Mouse (Mus musculus): ENCODE results near the gene Cerk.
"Not testable (repeated sequence)": the region's sequence is repeated elsewhere in the genome, so short reads cannot be mapped to it uniquely, and the experiment has no call there.

Gene Cerk

DNA sequence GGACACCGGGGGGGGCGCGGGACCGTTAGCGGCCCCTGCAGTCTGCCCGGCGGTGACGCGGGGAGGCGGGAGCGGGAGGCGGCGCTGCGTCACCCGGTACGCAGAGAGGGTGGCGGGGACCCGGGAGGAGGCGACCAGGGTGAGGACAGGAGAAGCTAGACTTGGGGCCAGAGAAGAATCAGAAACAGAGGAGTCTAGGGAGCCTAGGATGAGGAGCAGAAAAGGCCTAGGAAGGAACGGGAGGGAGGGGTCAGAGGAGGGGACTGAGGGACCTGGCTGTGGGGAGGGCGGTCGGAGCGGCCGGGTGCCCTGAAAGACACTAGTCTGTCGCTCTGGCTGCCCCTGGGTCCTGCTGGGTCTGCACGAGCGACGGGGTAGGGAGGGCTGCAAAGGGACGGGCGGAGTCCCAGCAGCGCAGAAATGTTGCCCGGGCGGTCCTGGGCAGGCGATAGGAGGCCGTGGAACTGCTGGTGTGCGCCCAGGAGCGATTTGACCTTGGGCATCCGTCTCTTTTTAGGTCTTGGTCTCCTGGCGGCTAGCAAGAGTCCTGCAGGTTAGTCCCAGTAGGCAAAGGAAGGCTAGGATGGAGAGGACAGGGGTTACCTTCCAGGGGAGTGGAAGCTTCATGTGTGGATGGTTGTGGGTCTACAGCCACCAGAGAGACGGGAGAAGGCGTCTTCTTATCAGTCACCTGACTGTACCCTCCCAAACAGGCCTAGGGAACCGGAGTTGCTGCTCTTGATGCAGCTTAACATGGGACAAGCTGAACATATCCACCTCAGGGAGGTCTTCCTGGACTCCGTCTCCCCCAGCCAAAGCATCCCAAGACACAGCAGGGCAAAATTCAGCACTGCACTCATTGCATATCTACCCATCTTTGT, at the start of gene Cerk:
Gene Cerk (minus strand): TSS at position 453 of the 881 bp plus-strand sequence.
- DNase-seq, result peak; percentile 87

DNA sequence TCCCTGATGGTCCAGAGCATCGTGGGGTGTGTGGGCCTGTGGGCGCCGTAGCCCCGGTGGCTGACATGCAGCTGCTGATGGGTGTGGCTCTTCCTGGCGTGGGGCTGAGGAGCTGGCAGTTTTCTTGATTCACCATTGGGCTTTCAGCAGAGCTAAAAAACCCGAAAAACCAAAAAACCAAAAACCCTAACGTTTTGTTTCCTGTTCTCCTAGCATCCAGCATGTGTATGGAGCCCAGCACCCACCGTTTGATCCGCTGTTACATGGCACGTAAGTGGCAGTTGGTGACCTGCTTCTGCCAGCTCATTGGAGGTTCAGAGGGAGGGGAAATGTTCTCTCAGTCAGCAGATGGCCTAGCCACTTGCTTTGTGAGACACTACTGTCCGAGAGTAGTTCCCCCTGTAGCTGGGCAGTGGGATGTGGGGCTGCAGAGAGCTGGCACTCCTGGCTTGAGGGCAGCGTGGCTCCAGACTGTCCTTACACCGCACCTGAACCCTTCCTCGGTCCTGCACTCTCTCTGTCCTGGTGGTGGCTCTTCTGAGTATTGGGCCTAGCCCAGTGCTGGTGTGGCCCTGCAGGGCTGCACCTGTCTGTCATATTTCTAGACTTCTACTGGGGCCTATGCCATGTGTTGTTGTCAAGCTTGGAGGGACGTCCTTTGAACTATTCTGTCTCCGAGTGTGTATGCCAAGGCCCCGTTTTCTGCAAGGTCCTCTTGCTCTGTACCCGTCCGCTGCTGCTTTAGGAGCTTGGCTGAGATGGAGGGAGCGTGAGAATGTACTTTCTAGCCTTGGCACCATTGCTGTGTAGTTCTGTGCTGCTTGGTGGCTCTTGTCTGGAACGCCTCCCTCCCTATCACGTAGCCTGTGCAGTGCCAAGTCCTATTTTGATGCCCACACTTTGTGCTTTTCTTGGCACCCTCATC, 48.8 kb upstream of the Cerk start:
- DNase-seq, result peak; percentile 67

DNA sequence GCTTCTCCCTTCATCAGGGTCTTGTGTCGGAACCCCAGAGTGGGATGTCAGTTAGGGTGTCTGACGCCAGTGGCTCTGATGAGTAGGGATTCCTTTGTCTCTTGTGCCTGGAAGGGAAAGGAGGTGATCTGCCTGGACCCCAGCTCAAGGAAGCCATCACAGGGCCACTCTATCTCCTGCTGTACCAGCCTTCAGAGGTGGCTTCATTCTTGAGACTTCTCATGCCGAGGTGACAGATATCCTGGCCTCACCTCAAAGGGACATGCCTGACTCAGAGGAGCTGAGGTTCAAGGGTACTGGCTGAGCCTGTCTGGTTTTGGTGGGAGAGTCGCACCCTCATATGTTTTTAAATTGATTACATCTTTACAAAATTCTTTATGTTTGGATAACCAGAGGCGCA, 48.1 kb upstream of the Cerk start:
- peak; percentile 33 for DNase-seq

DNA sequence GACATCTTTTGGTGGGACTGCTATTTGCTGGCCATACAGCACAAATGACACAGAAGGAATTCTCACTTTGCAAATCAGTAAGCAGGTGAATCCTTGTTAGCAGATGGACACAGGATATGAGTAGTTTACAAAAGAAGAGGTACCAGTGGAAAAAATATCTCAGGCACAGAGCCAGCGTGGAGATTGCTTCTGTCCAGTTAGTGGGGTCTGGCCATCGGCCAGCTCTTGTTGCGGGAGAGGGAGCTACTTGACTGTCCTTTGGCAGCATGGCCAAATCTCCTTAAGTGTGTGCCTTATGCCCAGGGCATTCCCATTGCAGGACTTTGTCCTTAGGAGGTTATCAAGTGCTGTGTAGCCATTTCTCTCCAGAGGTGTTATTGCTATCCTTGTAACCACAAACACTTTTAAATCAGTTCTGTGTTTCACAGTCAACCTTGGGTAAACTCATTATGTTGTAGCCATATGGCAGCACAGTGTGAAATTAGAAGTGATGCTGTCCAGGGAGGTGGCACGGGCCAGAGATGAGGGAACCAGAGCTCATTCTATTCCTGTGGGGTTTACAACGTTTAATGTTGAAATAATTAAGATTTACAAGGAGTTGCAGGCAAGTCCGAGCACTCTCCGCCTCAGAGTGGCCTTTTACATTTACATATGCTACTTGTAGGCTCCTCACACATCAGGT, 46.0 kb upstream of the Cerk start:
- no peak for DNase-seq

DNA sequence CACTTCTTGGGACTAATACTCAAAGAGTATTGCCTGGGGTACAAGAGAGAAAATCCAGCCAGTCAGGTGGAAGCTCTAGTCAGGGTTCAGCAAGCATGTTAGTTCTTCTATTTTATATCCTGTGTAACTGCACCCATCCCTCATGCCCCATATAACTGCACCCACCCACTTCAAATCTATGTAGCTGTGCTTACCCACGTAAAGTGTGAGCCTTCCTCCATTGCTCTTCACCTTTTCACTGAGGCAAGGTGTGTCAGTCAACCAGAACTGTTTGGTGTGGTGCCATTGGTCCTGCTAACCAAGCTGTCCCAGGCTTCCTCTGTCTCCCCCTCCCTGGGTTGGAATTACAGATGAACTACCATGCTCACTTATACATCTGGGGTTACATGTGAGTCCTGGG, 45.2 kb upstream of the Cerk start:
- no peak for DNase-seq

DNA sequence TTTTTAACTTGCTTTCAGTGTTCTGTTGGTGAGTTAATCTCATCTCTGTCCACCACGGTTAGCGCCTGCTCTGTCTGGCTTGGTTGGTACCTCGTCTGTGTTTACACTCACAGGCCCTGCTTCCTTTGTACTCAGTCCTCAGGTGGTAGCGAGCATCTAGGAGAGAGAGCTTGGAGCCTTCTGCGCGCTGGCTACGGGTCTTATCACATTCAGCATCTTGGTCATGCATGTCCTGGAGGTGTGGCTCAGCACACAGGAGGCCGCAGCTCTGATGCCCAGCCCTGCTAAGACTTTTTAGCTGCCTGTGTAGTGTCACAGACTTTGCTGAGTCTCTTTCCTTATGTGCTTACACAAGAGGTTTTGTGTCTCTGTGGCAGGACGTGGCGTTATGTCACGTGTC, 43.7 kb upstream of the Cerk start:
- DNase-seq, result no peak

DNA sequence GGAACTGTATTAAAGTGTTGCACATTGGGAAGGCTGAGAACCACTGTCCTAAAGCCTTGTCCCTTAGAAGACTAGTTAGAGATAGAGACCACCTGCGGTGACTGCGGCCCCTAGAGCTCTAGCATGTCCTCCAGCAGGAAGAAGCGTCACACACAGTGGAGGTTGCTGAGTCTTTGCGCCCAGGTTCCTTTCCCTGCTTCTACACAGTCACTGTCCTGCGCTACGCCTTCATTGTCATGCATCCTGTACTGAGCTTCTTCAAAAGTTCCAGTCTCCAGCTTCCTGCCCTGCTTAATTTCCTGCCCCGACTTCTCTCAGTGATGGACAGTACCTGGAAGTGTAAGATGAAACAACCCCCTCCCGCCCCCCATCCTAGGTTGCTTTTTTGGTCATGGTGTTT, 43.1 kb upstream of the Cerk start:
- DNase-seq, result no peak

DNA sequence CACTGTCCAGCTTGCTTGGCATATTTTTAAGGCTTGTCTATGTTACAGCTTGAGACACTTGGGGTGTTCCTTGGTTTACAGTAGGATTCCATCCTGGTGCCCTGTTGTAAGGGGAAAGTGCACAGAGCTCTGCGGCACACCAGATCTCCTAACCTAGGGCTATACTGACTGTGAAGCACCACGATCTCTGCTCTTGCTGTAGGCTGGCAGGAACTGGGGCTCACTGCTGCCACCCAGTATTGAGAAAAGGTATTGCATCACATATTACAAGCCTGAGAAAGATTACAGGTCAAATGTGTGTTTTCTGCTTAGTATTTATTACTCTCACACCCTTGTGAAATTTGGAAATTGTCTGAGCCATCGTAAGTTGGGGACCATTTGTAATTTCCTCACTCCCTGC, 42.2 kb upstream of the Cerk start:
- DNase-seq, result peak; percentile 73

DNA sequence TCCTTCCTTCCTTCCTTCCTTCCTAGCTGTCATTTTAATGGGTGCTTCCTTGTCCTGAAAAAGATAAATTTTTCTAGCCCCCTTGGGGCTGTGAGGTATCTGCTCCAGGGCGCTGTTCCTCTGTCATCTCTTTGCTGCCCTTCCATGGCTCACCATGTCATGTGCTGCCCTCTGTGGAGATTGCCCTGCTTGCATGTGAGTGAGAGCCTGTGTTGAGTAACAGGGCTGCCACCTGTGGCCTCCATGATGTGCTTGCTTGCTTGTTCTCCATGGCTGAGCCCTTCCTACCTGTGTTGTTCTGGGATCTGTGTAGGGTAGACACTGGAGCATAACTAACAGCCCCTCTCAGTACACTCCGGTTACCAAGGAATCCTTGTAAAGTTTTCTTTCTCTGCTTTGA, 41.0 kb upstream of the Cerk start:
- peak; percentile 56 for DNase-seq

DNA sequence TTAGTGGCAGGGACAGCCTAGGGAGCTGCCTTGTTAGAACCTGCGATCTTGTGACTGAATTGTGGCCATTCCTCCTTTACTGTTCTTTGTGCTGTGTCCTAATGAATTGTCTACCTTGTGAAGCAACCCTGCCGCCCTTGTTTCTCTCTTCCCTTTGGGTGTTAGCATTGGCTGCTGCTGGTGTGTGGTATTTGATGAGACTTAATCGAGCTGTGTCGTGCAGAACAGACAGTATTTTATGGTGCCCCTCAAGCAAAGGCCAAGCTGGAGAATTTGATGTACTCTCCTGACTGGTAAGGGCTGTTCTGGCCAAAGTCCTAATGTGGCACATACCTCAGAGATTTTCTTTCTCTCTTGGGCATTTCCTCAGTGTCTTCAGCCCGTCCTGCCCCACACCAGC, 40.3 kb upstream of the Cerk start:
- no peak for DNase-seq

DNA sequence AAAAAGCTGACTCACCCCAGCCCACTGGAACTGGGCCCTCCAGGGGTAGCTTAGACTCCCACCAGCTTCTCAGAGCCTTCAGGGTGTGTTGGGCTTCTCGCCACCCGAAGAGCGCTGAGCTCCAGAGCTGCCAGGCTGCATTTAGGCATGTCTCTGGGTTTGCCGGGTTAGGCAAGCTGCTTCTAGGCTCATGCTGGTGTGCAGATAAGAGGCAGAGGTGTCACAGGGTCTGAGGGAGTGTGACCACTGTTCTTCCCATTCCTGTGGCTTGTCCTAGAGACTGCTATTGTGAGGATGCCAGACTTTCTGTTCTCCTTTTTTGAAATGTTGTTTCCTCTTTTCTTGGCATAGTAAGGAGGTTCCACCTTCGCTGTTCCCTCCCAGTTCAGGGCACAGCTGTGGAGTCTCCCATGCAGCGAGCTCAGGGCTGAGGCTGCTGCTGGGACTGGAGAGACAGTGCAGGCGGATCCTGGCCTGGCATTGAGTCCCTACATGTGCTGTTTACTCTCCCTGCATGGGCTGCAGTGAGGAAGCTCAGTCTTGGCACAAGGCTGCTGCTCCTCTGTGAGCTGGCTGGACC, 39.1 kb upstream of the Cerk start:
- DNase-seq, result peak; percentile 8

DNA sequence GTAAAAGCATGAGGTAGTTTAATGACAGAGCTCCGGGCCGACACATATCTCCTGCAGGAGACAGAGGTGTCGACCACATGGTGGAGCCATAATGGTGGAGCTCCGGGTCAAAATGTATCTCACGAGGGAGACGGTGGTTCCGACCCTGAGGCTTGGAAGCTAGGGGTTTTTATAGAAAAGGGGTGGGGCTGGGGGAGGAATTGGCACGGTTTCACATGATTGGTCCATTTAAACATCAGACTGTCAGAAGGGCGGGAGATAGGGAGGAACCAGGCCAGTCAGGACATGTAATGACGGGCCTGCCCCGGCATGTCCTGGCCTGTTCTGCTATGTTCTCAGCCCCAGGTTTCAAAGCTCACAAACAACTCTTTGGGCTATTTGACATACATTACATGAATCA, 36.0 kb upstream of the Cerk start:
- not testable (repeated sequence) for DNase-seq

DNA sequence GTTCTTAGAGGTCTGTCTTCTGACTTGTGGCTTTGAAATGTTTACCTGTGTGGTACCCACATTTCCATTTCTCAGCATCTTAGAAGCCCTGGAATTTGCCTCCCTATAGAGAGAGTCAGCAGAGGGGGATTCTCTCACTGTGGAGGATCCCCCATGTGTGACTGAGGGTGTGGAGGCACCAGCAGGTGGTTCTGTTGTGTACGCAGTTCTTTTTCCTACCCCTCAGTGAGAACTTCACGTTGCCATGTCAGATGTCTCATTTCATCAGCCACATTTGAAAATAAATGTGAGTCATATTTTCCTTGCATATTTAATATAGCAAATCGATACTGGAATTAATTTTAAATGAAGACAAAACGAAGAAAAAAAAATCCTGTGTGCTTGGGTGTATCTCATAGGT, 35.4 kb upstream of the Cerk start:
- no peak for DNase-seq

DNA sequence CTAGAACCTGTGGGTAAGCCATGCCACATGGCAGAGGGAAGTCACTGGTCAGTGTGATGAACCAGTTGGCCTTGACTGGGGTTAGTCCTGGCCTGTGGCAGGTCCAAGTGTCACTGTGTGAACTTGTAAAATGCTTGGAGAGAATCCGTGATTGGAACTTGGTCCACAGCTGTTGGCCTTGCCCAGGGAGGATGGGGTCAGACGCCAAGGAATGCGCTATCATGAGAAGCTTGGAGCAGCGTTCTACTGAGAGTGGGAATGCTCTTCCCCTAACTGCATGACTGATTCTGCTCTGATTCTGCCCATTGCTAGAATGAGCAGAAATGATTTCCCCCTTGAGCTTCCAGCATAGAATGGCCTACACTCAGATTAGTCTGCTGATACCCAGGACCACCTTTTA, 34.8 kb upstream of the Cerk start:
- DNase-seq, result no peak

DNA sequence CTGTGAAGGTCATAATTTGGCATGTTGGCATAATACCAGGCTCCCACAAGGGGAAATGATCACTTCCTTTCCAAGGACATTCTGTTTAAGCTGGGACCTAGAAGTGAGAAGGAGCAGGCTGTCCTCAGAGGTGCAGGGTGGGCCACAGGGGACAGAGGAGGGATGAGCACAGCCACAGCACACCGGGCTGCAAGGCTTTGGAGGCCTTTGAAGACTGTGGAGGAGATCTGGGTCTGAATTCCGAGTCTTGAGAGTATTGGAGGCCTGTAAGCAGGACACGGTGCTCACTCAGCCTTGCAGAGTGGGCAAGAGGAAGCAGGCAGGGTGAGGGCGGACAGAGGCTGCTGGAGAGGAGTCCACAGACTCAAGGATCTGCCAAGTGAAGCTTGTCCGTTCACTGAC, 34.3 kb upstream of the Cerk start:
- DNase-seq, result no peak

DNA sequence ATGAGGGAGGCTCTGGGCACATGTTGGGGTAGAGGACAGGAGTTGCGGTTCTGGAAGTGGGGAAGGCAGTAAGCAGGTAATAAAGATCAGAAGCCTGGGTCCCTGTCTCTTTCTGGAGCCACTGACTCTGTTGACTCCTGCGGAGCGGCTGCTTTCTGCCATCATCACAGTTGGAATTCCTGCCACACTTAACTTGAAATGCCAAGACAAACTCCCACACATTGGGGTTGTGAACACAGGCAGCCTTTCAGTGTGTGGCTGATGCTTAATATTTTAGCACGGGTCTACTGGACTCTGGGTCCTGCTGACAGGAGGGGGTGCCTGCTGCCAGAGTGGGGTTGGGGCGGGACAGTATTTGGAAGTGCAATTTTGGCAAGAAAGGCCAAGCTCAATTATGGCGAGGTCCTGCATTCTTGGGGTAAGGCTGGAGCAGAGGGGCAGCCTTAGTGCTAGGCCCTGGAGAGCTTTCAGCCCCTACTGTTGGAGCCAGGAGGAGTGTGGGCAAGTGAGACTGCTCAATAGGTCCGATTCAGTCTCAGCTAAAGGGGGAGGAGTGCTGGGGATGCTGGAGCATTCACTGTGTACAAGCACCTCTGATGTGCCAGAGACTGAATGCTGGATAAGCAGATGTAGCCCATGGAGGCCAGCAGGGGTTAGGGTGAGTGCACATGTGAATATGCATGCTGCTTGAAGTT, 33.7 kb upstream of the Cerk start:
- DNase-seq, result no peak

DNA sequence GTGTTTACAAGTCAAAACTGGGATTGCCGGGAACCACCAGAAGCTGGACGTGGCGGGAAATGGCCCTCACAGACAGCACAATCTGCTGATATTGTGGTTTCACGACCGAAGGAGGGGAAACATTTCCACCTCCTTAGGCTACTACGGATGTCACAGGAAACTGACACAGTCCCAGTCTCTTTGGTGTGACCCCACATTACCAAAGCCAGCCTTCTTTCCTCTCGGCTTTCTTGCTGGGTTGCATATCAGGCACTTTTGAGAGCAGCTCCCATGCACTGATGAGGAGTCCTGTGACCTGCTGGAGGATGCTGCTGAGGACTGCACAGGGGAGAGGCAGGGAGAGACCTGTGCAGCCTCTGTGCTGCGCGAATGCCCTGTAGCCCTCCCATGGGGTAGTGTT, 30.7 kb upstream of the Cerk start:
- DNase-seq, result not testable (repeated sequence)

DNA sequence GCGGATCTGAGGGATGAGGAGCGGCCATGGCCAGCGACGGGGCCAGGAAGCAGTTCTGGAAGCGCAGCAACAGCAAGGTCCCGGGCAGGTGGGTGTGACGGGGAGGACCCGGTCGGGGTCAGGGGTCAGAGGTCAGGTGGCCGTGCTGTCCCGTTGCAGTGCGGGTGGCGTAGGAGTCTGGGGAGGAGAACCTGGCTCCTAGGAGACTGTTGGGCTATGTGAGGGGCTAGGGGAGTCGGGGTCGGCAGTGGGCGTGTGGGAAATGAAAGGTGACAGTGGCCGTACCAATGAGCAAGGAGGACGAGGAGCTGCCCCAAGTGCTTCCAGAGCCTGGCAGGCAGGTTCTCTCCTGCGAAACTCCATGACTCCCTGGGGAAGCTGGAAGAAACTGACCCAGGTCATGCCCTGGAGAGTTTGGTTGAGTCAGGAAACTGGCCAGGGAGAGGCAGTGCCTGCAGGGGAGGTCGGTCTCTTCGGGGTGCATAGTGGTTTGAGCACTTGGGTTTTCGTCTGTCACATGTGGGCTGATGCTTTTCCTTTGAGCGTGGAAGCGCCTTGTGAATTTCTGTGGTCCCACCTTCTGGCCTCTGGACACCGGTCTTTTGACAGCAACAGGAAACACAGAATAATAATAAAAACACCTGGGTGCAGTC, 28.7 kb upstream of the Cerk start:
- DNase-seq, result no peak

DNA sequence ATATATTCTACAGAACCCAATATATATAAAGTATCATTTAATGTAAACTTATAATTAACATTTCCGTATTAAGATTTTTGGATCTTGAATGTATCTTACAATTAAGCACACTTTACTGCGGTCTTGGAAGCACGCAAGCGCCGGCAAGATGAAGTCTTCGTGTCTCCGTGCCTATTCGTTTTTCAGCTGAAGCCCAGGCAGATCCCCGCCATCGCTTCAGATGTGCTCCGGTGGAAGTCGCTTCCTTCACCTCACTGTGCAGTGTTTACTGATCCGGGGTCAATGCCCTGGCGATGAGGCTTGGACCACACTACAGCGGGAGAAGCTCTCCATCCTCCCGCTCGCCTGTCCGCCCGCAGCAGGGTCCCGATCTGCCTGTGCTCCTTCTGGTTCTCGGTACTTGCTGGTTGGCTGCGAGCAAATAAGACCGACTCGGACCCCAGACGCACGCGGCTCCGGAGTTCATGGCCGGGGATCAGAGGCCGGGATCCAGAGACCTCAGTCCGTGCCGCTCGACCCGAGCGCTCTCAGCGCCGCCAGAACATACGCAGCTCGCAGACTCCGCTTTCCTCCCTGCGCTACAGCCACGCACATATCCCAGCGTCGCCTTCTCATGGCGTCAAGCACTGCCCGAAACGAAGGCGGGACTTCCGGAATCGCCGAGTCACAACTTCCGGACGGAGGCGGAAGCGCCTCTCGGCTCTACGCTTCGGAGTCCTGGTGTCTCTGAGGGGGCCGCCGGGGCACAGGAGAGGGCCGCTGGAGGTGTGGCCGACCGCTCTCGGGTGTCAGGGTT, 28.0 kb upstream of the Cerk start, which contains the start of gene Tbc1d22a:
Gene Tbc1d22a (plus strand): TSS at position 707 of the 796 bp plus-strand sequence.
- peak; percentile 95 for DNase-seq

DNA sequence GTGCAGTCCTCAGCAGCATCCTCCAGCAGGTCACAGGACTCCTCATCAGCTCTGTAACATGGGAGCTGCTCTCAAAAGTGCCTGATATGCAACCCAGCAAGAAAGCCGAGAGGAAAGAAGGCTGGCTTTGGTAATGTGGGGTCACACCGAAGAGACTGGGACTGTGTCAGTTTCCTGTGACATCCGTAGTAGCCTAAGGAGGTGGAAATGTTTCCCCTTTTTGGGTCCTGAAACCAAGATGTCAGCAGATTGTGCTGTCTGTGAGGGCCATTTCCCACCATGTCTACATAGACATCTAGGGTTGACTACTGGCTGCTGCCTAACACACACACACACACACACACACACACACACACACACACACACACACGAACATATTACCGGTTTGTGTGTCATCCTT, 26.3 kb upstream of the Cerk start:
- DNase-seq, result not testable (repeated sequence)

DNA sequence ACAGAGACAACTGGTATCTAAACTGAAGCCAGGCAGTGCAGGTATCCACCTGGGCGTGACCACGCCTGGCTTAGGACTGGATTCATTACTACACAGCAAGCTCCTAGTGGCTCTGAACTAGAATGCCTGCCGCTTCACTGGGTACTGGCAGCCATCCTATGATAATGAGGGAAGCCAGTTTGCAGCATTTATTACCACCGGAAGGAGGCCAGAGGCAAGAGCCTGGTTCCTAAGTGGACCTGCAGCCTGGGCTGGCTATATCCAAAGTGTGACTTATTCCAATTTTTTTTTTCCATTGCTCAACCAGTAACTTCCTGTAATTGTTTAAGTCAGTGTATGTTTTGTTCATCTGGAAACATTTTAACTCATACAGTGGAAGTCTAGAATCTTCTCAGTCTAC, 20.4 kb upstream of the Cerk start:
- DNase-seq, result no peak
